Mouse (Mus musculus): ENCODE measurements around the gene Enpep.

Enpep gene

DNA sequence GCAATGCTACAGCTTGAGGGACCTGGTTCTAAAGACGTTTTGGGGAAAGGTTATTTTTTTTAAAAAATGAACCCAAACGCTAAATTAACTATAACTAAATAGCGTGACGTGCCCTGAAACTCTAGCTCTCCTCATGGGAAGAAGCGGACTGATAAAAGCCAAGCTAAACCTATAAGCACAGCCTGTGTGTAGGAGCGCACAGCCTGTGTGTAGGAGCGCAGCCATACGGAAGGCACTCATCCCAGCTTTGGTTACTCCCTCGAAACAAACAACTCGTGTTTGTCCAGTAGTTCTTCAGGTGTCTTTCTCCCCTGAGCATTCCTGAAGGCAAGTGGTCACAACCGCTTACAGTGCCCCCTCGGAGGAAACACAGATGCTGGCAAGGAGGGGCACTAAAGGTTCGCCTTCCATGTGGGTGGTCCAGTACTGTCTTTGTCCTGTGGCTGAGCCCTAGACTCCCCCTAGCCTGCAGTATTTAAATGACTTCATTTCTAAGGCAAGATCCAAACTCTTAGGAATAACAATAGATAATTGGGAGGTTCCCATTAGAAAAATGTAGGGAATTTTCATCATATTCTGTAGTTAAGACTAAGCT lies 93.8 kb downstream of the Enpep start:
- no peak for DNase-seq (ENCODE audit: low spot score)

DNA sequence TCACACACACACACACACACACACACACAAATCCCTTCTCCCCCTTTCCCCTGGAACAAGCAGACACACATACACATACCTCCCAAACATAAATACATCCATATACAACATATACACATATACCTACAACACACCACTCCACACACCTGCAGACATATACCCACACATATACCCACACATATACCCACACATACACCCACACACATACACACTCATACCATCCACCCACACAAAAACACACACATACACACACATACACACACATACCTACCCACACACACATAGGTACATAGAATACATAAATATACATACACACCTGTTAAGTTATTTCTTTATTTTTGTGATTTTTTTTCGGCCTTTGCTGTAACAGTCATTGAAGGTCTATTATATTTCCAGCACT lies 94.5 kb downstream of the Enpep start:
- DNase-seq (ENCODE audit: low spot score) = no peak

DNA sequence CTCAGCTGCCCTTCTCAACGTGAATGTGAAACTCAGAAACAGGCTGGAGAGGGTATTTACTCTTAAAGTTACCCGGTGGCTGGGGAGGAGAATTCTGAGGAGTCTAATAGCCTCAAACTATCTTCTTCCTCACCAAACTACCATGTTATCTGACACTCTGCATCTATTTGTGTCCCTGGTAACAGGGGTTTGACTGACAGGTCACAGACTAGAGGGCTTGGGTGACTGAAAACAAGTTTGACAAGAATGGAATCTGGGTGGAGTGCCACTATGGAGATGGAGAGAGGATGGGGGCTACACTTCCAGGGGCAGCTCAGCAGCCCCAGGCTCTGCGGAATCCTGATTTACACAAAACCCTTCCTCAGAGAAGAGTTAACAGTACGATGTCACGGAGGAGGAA lies 105.2 kb downstream of the Enpep start:
- DNase-seq (ENCODE audit: low spot score) = no peak

DNA sequence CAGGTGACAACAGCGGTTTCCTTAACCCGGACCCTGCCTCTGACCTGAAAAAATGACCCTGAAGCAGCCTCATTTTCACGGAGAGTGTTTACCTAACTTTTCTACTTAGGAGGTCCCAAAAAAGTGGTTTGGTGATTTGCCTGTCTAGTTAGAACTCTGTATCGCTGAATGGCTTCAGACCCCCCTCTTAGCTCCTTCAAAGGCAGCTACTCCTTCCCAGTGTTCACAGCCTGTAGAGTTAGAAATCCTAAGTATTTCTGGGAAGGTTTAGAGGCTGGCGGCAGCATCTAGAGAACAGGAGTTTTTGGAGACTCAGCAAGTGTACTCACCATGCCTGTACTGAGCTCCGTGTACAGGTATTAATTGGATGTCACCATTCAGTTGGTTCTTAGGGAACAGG lies 105.8 kb downstream of the Enpep start:
- no peak for DNase-seq (ENCODE audit: low spot score)

DNA sequence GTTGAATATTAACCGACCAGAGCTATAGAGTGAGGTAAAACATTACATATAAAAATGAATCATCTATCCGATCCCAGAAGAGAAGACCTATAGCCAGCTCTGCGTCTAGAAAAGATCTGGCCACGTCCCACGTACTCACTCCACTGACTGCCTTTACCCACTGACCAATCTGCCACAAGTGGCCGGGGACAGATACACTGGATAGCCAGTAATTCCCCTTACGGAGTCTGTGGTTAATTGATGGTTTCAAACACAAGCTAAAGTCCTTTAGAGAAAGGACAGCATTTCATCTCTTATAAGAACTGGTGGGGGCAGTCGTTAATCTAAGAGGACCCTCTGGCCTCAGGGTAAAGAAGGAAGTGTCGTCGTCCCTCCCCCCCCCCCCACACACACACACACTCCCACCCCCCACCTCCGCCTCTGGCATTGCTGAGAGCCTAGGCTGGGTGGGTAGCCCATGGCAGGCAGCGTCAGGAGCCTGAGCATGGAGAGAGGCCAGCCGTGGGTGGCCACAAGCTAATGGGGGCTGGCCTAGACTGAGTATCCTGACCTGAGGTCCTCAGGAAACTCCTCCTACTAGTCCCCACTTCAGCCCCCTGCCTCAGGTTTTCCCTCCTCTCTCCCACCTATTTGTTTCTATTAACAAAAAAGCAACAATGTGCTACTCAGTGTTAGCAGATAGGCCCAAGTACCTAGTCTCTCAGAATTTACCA lies 106.8 kb downstream of the Enpep start:
- DNase-seq (ENCODE audit: low spot score) = no peak

DNA sequence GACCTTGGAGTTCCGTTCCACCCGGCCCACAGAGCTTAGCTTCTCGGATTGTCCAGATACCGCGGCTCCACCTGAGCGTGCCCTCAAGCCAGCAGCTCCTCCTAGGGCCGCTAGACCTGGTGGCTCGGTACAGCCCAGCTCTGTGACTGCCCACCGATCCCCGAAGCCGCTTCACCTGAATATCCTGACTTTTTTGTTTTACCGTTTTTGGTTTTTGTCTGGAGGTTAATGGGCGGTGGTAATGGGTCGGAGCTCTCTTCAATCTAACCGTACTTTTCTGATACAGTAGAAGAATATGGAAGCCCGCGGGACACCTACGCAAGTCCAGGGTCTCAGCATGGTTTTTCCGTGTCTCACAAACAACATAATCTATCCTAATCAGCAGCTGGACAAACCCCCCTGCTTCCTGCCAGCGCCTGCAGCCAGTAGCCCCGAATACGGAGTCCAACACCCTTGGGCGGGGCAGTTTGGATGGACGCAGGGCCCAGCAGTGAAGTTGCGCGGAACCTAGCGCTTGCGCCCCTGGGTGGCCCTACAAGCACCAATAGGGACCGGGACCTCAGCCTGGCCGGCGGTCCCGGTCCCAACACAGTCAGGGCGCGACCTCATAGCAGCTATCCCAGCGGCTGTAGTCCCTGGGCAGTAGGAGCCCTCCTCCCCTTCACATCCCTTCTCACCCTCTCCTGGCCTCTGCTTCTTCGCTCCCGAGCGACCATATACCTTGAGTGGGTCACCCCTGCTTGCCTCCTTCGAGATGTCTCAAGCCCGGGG lies 107.5 kb downstream of the Enpep start:
- no peak for DNase-seq (ENCODE audit: low spot score)

DNA sequence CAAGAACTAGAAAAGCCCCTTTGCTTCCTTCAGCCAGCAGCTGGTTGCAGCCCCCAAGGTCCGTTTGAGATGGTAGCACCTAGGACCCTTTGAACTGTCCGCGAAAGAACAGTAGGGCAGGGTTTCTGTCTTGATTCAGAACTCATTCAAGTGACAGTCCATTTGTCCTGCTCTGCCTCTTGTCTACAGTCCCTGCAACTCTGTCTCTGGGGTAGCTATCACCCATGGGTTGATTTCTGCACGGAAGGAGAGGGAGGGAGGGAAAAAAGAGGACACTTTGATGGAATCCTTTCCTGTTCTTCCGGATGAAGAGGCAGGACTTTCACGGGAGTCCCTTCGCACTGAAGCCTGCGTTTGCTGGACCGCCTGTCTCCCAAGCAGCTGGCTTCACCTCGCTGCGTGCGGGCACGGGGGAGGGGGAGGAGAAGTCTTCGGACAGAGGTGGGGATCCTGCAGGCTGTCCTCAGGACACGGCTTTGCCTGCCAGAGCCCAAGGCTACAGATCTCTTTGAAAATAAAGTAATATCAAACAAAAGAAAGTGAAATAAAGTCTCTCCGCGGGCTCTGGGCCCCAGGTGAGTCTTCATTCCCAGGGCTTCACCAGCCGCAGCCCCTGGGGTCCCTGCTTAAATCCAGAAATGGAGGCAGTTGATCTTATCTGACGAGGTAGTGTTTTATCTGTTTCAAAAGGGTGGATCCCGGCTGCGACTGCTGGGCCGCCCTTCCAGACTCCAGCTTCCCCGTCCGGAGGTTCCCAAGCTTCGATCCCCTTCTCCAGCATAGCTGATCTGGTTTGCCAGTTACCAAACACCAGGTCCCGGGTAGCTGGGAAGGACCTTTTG lies 108.3 kb downstream of the Enpep start:
- DNase-seq (ENCODE audit: low spot score) = no peak

DNA sequence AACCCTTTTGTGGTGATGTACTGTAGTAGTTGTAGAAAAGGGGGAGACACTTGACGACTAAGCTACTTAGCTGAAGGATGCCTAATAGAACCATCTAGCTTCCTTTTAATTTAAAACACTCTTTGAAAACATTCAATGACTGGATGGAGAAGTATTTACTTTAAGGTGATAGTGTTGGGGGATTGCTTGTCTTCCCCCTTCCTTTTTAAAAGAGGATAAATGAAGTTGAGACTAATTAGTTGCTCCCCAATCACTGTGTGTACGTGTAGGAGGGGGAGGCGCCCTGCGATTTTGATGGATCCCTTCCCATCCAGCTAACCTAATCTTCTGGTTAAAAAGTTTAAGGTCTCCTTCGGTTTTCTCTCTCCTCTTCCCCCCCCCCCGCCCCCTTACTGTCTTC lies 109.1 kb downstream of the Enpep start:
- DNase-seq (ENCODE audit: low spot score) = no peak

DNA sequence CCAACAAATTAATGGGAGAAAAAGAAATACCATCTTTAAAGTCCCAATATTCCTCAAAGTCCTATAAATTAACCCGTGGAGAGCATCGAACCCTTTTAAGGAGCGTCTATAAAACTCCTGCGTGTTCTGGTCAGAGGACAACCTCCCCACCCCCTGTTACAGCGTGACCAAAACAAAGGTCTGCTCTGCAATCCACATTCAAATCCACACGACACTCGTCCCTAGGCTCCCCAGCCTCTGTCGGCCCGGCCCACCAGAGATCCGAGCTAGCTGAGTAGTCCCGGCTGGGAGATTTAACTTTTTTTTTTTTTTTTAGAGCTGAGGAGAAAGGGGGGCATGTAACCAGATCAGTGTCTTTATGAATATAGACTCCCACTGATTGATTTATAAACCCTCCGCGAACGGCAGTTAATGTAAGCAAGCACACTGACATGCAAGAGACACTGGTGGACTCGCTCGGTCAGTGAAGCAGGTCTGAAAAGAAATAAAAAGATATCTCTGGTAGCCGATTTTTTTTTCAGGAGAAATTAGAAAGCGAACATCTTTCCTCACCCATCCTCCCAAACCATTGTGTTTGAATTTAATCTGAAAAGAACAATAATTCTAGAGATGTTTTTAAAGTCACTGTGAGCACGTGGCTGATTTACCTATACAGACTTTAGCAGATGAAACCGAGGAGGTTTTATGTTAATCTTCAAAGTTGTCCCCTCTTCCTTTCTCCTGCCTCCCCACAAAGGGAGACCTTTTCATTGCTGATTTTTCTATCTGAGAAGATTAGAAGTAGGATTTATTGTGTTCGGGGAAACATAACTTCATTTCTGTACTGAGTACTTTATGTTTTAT lies 109.9 kb downstream of the Enpep start:
- DNase-seq (ENCODE audit: low spot score) = no peak

DNA sequence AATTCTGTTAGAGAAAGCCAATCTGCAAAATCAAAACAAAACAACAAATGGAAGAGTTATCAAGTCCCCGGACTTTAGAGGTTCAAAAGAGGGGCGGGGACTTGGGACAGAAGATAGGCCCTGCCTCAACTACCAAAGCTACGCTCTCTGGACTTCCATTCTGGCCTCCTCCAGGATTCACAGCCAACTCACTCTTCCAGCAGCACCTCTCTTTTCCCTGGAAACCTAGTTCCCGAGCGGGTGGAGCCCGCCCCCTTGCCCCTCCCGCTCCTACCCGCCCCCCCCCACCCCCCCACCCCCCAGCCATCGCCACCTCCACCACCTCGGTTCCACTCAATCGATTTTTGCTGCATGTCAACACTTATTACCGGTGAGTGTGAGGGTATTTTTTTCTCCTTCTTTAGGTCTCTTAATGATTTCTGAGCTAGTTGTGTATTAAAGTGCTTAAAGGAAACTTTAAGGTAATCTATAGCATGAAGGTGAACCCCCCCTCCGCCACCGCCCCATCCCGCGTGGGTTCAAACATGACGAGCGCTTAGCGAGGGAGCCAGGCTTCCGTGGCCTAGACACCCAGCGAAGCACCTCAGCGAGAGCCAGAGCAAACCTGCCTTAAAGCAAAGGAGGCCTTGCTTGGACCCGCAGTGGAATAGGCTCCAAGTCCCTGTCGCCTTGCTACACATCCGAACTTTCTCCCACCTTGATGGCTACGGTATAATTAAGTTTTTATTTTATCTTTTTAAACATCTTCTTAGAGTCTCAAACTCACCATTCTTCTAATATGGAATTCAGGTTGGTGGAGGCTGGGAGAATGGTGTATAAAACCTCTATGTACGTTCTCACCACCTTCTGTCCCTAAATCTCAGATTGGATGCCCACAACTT lies 110.9 kb downstream of the Enpep start:
- DNase-seq (ENCODE audit: low spot score) = no peak

DNA sequence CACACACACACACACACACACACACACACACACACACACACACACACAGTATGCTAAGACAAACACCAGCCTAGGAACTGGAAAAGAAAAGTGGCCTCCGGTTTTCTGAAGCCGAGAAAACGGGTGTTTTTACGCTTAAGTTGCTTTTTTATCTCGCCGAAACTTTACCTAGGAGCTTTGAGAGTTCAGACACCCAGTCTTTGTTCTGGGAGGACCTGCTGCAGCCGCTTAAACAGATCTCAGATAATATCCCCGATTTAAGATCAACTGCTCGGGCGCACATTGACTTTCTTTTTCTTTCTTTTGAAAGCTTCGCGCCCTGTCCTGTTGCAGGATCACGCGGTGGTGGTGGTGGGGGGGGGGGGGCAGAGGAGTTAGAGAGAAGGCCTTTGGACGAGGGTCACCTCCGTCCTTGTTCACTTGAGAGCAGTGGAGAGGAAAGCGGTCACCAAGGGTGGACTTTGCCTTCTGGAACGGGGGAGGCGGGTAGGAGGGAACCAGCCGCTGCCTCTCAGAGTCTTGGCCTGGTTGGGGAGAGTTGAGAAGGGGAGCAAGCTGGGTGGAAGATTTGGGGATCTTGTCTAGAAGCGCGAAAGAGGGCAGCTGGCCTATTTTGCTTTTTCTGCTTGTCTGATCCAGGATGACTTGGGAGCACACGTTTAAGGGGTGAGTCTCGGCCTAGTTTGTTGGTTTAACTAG lies 111.7 kb downstream of the Enpep start:
- no peak for DNase-seq (ENCODE audit: low spot score)

DNA sequence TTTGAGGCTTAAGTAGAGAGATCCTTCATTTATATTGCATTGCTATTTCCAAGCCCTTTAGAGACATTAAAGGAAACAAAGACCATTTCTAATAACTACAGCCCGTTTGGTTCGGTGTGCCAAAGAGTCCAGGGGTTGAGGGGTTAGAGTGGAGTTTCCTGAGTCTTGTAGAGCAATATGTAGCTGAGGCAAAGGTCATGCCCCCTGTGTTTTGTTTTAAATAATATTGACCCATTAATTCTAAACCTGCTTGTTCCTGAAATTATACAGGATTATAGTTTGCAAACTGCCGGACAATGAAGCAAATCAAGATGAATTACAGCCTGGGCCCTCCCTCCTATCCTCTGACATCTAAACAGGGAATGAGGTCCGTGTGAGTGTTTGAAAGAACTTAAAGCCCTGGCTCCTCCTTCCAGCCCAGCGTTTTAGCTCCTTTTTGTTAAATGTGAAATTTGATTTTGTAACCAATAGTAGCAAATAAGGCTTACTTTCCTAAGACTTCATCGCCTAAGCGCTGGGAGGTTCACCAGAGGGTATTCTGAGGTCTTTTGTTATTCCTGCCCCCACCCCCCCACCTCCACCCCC lies 112.3 kb downstream of the Enpep start:
- no peak for DNase-seq (ENCODE audit: low spot score)
